Mouse (Mus musculus) adrenal gland, adult 18-20 months (tissue): ENCODE measurements around the gene Crtac1. TPM values are rescaled to one million over a fixed set of nuclear protein-coding genes. Genes with fewer than 3 reads are reported as not detected.
A peak's percentile ranks its signal among the peaks of the same experiment; 100 is the strongest.

ENCODE experiments used
- DNase-seq, 2 experiments: peaks; one replicate each; pipeline ENCODE4 v3.0.0; 2021 to 2022; ENCODE audit warnings: low spot score in 2 of 2
- total RNA-seq, 2 experiments: library from RNA; stranded (reverse); gene quantifications; 1 replicate in 1 of 2; 2 replicates in 1 of 2; pipeline ENCODE4 v1.2.3; 2021

The Crtac1 gene
- total RNA-seq, 2 experiments from 2014 or later, result 0.70 TPM

DNA sequence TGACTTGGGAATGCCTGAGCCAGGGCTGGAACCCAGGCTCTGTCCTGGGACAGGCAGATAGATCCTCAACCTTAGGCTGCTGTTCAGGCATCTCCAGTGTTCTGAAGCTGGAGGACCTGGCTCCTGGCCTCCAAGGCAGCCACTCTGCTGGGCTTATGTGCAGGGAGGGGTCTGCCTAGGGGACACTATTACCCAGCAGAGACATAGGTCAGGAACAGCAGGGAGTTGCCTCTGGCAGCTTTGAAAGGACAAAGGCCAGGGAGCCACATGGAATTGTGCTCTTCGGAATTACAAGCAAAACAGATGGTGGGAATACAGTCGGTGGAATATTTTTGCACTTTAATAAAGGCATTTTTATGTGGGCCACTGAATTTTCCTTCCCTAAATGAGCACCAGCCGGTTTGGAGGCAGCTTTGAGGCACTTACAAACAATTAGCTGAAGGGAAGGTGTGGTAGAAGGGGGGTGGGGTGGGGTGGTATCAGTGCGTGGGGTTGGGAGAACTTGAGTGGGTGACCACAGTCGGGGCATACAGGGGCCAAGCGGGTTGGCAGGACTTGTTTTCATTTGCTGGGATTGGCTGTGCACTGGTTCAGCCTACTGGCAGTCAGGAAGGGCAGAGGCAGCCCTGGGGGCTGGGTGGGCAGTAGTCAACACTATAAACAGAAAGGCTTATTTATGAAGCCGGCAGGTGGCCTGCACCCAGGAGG, 140.5 kb downstream of the Crtac1 start:
- DNase-seq, result no peak

DNA sequence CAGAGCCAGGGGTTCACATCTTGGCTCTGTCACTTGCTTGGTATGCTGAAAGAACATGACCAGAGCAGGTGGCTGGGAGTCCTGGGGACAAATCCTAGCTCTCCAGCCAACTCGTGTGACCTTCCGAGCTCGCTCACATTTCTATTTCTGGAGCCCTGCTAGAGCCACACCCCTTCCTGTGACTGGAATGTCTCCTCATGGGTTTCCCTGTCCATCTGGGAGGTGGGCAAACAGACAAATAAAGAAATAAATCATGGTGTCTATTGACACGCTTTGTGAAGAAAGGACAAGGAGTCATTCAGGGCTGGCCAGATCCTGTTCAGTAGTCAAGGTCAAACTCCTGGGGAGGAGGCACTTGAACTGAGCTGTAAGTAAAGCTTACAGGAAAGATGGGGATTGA, 143.2 kb downstream of the Crtac1 start:
- DNase-seq, result no peak

DNA sequence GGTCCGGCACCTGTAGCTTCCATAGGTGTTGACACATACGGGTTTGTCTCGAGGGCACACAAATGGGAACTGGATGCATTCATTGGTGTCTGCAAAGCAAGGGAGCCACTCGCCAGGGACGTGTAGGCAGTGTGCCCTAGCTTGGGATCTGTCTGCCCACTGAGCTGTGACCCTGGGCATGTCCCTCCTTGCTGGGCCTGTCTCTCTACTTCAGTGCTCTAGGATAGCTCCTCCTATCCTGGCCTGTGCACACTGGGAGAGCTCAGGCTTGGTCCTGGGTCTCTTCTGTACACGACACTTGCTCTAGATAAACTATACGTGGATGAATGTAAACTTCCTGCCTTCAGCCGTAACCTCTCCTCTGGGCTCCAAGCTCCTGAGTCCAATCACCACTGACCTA, 147.4 kb downstream of the Crtac1 start:
- no peak for DNase-seq

- no peak for DNase-seq
Observed at GRCm38 (mm10) chr19:42279611-42280010, 152.0 kb downstream of the Crtac1 start.

DNA sequence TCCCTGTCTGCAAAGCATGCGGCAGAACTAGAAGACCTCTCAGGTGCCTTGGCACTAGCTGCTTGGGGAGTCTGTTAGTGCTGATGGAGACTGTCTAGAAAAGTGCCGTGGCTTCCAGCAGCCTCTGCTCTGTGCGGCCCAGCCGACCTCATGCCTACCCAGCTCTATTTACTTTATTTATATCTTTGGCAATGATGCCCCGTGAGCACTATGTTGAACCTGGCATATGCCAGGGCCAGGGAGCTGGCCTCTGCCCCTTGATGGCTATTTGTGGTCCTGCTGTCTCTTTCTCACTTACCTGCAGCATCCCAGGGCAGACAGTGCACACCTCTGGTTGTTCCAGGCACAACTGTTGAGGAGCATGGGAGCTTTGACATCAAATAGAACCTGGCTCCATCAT, 153.1 kb downstream of the Crtac1 start:
- no peak for DNase-seq

GRCm38 (mm10) chr19:42277288-42277687, 154.3 kb downstream of the Crtac1 start:
- DNase-seq, result no peak

GRCm38 (mm10) chr19:42272003-42272963, 159.3 kb downstream of the Crtac1 start:
- peak; percentile 78 to 85 for DNase-seq

GRCm38 (mm10) chr19:42271182-42271581, 160.4 kb downstream of the Crtac1 start:
- no peak for DNase-seq

DNA sequence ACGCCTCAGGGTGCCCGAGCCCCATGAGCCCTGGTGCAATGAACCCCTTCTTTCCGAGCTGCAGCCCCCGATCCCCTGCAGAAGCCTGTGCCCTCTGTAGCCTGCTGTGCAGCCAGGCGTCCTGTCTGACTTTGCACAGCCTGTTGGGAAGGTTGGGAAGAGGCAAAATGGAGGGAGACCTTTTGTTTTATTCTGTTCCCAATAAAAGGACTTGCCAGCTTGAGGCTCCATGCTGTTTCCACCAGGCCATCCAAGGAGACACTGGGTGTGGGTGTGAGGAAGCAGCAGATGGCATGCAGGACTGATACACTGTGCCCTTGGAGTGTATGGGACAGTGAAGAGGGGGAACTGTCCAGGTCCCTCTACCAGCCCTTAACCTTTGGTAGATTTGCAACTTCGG, 161.5 kb downstream of the Crtac1 start:
- no peak for DNase-seq

DNA sequence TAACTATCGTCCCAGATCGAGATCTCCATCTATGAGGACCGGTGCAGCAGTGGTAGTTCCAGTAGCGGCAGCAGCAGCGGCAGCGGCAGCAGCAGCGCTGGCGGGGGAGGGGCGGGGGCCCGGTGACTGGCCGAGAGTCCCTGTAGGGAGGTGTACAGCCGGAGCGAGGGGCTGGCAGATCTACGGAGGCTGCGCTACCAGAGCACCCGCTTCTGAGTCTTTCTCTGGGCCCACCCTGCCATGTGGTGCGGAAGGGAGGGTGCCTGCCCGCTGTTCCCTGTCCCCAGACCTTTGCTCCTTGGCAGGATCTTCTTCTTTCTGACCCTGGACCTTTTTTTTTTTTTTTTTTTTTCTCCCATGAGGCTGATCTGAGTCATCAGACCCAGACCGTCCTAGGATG, 163.2 kb downstream of the Crtac1 start:
- DNase-seq, result peak; percentile 44 to 62

- DNase-seq, result no peak
Observed at GRCm38 (mm10) chr19:42263524-42263923, 168.1 kb downstream of the Crtac1 start.

DNA sequence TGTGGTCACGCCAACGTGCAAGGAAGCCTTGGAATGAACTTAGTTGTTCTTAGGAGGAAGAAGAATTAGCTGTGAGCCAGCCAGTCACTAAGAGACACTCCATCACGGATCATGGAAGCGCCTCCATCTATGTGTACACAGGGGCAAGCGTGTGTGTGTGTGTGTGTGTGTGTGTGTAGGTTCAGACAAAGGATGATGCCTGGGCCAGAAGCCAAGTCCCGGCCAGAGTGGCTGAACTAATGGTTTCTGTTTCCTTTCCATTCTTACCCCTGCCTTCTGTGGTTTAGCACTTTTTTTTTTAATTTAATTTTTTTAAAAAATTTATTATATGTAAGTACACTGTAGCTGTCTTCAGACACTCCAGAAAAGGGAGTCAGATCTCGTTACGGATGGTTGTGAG, 171.1 kb downstream of the Crtac1 start:
- no peak for DNase-seq

DNA sequence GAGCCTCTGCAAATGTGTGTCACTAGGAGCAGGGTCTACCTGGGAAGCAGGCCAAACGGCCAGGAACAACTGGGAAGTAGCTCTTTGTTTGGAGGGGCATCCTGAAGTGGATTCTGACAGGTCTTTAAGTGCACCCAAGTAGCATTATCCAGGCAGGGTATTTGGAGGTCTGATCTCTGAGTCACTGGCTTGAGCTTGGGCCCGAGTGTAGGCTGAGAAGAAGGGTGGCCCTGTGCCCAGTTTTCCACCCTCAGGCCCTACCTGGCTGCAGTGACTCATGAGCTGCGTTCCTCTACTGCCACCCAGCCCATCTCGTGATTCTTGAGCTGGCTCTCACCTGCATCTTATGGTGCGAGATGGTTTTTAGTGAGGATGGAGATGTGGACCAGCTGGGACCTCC, 173.0 kb downstream of the Crtac1 start:
- DNase-seq, result no peak

DNA sequence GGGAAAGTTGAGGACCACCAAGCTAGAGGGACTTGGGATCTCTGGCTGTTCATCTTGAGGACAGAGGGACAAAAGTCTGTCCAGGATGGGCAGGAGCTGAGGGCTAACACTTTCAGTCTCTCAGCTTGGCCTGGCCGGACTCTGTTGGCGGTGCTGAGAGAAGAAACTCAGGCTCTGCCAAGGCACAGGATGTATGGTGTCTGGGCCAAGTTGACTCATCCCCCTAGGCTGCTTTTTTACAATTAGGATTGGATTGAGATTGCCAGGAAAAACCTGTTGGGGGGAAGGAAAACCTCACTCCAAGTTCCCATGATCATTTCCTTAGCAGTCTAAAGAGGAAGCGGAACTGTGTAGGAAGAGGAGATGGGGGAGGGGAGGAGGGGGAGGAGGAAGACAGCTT, 173.6 kb downstream of the Crtac1 start:
- DNase-seq, result no peak

GRCm38 (mm10) chr19:42257241-42257635, 174.3 kb downstream of the Crtac1 start:
- no peak for DNase-seq

- DNase-seq, result no peak
Observed at GRCm38 (mm10) chr19:42256611-42257240, 174.9 kb downstream of the Crtac1 start.

DNA sequence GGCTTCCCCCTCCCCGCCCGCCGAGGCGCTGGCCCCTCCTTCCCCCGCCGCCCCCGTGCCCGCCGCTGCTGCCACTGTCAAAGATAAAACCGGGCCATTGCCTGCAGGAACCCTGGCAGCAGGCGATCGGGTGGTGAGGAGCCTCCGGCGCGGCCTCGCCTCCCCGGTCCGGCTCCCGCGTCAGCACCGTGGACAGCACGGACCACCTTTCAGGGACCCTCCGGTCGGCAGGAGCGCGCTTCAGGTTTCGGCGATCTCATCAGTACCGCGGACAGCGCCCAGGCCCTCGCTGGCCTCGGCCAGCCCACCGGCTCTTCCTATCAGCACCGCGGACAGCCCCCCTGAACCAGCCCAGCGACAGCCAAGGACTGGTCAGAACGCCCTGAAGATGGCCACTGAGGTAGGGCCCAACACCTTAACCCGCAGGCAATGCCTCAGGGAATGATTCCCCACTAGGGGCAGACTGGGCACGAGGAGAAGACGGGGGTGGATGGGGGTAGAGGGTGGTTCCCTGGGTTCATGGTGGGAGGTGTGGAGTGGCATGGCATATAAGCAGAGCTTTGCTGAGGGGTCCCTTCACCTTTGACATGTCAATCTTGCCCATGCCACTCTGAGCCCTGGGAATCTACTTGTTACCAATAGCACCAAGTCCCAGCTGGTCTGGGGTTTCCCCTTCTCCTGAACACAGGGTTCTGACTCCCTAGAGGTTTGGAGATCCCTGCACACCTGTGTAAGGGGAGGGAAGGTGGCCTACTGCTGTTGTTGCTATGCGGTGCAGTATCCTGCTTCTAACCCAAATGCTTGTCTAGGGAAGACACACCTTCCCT, 175.6 kb downstream of the Crtac1 start:
- peak; percentile 57 to 64 for DNase-seq

DNA sequence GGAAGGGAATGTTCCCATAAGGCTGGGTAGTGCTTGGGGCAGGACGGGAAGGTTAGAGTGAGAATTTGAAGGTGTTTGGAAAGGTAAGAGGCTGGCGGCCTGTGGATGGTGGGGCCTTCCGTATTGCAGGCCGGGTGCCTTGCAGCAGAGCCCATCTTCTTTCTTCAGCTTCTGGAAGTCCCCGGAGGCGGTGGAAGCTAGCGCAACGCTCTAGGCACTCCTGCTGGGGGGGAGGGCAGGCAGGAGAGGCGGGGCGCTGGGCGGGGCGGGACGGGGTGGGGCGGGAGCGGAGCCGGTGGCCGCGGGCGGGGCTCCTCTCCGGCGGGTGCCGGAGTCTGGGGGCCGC, 176.2 kb downstream of the Crtac1 start:
- DNase-seq, result no peak

GRCm38 (mm10) chr19:42249976-42250914, 181.3 kb downstream of the Crtac1 start:
- DNase-seq, result no peak

DNA sequence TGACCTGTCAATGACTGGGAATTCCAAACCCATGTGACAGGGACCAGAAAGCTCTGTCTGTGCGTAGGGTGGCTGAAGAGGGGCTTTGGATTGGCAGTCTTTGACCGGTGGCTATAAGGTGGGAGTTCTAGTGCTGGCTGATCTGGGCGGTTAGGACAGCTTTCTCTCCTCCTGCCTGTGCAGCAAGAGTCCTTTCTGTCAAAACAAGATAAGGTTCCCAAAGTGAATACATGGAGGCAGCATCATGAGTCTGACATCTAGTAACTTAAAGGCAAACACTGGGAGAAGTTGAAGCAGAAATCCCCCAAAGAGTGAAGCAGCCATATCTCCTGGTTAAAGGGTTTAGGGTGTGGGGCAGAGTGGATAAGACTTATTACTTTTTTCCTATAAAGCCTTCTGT, 184.1 kb downstream of the Crtac1 start, which contains the start of gene Golga7b:
Gene Golga7b, plus strand, starts transcription at position 56 of the 400 bp plus-strand sequence.
- no peak for DNase-seq
